Mouse (Mus musculus) spleen, postnatal 10 days (tissue): Measurements from ENCODE around the gene Chd2.
A peak's percentile ranks its signal among the peaks of the same experiment; 100 is the strongest.

Experiments
- DNase-seq, 2 experiments: peaks; one replicate each; pipeline ENCODE4 v3.0.0; 2021 to 2022; ENCODE audit warnings: low spot score in 2 of 2

Gene Chd2

GRCm38 (mm10) chr7:73405550-73405949 lies 136.1 kb downstream of the Chd2 start:
- no peak for DNase-seq

- no peak for DNase-seq
Measured at GRCm38 (mm10) chr7:73403538-73403937, 138.1 kb downstream of the Chd2 start.

DNA sequence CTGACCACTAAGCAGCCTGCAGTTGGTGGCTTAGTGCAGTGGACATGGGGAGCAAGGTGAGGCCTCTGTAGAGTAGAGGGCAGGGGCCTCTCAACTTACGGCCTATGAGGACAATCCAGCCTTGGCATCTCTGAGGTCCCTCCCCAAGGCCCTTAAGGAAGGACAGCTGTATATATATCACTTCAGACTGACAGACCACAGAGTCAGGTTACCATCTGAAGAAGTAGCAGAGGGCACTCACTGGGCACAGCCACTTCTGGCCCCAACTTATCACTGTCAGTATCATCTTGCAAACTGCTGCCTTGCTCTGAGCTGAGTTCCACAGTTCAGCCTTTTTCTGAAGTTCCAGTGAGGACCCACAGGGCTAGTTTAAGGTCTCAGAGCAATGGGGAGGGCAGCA lies 139.0 kb downstream of the Chd2 start:
- no peak for DNase-seq

- no peak for DNase-seq
Measured at GRCm38 (mm10) chr7:73402106-73402505, 139.5 kb downstream of the Chd2 start.

GRCm38 (mm10) chr7:73400051-73400916 lies 141.3 kb downstream of the Chd2 start:
- no peak for DNase-seq

DNA sequence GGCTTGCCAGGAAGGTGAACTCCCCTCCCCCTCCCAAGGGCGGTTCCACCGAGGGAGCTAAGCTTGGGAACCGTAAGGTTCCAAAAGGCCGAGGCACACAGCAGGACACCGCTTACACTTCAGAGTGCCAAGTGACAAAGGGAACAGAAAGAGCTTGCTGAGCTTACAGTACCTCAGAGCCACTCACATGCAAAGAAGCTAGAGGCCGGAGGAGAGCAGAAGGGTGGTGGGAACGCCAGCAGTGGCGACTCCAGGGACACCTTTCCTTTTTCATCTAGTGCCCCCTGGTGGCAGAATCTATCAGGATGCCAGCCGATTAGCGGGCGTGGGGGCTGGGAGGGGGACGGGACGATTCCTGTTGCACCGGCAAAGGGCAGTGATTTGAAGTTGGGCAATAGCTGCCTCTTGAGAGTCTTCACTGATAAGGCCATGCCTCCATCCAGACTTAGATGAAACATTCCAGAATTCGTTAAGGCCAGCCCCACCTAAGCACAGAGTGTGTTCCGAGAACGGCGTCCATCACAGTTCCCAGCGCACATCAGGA lies 142.1 kb downstream of the Chd2 start:
- peak in 1 of 2 experiments; percentile 70 for DNase-seq

GRCm38 (mm10) chr7:73398806-73399442 lies 142.7 kb downstream of the Chd2 start:
- DNase-seq: no peak

DNA sequence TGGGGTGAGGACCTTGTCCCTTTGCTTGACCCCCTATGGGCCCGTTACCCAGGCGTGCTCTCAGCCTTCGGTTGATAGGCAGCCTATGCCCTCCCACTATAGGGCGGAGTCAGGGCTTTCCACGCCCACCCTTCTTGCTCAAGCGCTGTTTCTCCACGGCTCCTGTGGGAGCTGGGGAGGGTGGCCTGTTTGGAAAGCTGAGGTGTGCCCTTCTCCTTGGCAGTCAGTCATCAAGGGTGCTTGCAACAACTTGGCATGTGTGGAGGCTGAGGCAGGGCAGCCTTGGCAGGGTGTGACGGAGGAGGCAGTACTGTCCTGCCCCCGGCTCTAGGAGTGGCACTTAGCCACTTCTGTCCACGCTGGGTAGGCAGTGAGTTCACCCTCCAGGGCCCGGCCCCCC lies 143.3 kb downstream of the Chd2 start:
- peak in 1 of 2 experiments; percentile 48 for DNase-seq

- DNase-seq: no peak
Measured at GRCm38 (mm10) chr7:73394013-73394409, 147.6 kb downstream of the Chd2 start.

- no peak for DNase-seq
Measured at GRCm38 (mm10) chr7:73393307-73394012, 148.2 kb downstream of the Chd2 start.

DNA sequence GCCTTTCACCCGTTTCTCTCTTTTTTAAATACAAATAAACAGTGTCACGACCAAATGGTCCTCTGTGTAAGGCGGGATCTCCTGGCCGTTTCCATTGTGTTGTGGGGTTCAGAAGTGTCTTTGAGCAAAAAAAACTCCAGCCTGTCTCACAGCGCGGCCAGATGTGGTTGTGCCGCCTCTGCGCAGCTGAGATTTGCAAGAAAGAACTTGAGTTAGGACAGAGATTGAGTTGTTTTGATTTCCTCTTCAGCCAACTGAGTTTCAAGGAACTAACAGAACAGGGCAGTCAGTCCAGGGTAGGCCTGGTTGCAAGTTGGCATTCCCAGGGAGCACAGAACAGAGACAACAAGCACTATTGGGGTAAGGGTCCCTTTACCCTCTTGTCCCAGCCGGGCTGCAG lies 149.3 kb downstream of the Chd2 start:
- DNase-seq: no peak

- DNase-seq: no peak
Measured at GRCm38 (mm10) chr7:73391518-73392321, 149.9 kb downstream of the Chd2 start.

DNA sequence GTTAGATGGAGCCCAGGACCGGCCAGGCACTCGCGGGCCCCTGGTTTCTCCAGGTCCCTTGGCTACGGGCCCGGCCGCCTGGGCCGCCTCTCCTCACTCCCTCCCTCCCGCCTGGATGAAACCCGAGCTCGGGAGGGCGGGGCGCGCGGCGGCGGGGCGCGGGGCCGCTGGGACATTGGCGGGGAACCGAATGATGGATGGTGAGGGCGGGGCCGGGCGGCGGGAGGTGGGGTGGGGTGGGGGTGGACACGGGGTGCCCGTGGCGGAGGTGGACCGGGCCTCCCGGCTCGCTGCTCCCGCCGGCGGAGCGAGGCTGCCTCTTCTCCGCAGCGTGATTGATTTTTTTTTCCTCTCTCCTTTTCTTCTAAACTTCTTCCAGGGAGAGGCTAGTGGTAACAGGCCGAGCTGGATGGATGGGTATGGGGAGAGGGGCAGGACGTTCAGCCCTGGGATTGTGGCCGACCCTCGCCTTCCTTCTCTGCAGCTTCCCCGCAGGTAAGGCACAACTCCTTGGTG lies 150.6 kb downstream of the Chd2 start:
- peak in 1 of 2 experiments; percentile 31 for DNase-seq

DNA sequence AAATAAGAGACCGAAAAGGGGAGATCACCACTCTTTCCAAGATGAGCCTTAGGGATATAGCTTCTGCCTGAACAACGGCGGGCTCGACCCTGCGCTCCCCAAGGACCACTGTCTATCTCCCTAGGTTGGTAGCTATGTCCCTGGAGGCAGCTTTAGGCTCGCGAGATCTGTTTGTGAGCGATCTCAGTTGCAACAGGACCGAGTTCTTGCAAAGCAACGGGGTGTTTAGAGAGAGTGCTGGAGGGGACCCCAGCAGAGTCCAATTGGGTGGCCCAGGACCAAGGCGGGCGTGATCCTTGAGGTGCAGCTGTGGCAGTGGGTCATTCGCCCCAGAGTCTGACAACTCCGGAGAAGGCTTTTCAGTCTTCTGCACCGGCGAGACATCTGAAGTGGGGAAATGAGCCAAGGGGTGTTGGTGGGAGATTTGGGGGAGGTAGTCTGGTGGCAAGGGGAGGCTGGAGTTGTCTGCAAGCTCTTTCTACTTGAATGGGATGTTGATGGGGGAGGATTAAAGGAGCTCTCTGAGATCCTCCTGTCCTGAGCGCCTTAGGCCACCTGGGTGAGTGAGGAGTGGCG lies 151.1 kb downstream of the Chd2 start:
- no peak for DNase-seq

- DNase-seq: no peak
Measured at GRCm38 (mm10) chr7:73389871-73390294, 151.7 kb downstream of the Chd2 start.

- no peak for DNase-seq
Measured at GRCm38 (mm10) chr7:73389419-73389818, 152.2 kb downstream of the Chd2 start.

DNA sequence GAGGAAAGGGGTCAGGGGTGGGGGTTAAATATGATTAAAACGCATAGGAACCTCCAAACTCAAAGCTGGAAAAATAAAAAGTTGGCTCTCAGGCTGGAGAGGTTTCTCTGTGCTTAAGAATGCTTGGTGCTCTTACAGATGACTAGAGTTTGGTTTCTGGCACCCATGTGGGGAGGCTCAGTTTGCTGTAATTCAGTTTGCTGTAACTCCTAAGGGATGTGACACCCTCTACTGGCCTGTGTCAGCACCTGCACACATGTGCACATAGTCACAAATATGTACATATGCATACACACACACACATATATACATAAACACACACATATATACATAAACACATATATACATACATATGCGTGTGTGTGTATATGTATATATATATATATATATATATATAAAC lies 152.8 kb downstream of the Chd2 start:
- DNase-seq: no peak

DNA sequence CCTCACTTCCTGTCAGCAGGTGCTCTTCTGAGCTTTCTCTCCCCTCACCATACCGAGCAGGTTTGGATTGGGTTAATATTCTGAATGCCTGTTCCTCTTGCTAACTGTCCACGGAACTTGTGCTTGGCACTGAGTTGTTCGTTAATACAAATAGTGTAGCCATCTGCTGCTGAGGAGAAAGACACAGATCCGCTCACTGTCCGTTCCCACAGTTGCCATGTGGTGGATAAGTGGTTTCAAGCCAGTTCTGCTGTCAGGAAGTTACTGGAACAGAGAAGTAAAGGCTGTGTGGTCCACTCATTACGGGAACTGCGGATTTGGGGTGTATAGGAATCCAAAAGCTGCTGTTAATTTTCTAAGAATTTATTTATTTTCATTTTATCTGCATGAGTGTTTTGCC lies 158.8 kb downstream of the Chd2 start:
- DNase-seq: no peak

GRCm38 (mm10) chr7:73378034-73378433 lies 163.6 kb downstream of the Chd2 start:
- DNase-seq: no peak

- DNase-seq: no peak
Measured at GRCm38 (mm10) chr7:73377307-73377706, 164.3 kb downstream of the Chd2 start.
